Mouse (Mus musculus) embryo, embryonic 10.5 days (tissue): ENCODE results near the gene Foxd1.

Experiments used
- DNase-seq: peaks from one replicate; pipeline ENCODE4 v3.0.0-alpha.2; 2015; ENCODE audit warnings: low spot score

Foxd1 gene

GRCm38 (mm10) chr13:98389092-98389491 is 35.0 kb downstream of the Foxd1 start:
- DNase-seq = no peak

DNA sequence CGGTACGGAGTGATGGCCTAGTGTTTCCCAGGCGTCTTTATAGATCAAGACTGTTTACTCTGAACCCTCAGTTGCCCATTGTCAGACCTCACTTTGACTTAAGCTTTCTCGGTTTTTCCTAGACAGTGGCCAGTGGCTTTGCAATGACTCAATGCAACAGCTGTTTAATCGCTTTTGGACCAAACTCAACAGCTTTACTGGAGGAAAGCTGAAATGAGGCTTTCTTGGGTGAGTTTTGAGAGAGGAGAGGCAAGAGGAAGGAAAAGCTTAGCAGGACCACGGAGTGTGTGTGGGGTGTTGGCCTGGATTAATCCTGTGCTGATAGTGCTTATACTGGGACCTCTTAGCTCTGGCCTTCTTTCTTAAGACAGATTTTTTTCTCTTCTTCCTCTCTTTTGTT is 36.3 kb downstream of the Foxd1 start:
- peak; percentile 54 for DNase-seq

DNA sequence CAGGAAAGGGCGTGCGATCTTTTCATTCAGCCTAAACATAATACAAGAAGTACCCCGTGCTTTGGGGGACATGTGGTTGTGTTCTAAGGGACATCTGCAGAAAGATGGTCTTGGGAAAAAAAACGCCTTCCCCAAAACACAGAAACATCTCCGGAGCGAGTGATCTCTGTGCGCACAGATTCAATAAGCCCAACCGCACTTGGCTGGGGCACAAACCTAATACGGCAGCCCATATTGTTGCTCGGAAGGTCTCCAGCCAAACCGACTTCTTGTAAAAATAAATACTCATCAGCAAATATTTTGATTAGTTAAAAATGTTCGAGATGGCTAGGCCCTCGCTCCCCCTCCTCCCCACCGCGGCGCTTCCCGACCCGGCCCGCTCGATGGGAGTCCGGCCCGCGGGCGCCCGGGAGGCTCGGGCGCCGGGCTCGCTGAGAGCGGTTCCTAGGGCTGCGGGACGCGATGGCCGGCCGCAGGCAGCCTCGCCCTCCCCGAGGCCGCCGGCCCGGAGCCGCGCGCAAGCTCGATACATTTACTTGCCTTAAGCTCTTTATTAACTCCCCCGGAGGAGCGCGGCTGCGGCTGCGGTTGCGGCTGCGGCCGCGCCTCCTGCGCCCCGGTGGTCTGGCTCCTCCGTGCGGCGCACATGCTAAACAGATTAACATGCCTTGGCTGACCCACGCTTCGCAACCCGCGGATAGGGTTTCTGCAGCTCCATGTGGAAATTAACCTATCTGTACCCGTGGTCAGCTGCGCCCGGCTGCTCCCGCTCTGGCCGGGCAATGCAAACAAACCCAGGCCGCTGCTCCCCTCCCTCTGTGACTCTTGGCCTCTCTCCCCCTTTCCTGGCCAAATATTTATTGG is 37.0 kb downstream of the Foxd1 start:
- peak; percentile 83 for DNase-seq

DNA sequence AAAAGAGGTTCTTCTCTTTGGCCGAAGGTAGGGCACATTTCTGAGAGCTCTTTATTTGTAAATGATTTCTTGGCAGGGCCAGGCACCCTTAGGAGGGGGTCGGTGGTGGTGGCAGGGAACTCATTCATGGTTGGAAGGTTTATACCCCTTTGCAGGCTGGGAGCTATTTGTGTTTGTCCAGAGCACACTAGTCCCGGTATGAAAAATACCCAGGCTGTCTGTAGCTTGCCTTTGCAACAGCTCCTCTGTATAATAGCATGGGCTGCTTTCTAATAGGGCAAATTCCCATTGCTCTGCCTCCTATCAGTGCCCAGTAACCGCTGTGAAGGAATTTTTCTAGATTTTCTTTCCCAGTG is 37.6 kb downstream of the Foxd1 start:
- DNase-seq = peak; percentile 57

GRCm38 (mm10) chr13:98392031-98392430 is 38.0 kb downstream of the Foxd1 start:
- DNase-seq = no peak

DNA sequence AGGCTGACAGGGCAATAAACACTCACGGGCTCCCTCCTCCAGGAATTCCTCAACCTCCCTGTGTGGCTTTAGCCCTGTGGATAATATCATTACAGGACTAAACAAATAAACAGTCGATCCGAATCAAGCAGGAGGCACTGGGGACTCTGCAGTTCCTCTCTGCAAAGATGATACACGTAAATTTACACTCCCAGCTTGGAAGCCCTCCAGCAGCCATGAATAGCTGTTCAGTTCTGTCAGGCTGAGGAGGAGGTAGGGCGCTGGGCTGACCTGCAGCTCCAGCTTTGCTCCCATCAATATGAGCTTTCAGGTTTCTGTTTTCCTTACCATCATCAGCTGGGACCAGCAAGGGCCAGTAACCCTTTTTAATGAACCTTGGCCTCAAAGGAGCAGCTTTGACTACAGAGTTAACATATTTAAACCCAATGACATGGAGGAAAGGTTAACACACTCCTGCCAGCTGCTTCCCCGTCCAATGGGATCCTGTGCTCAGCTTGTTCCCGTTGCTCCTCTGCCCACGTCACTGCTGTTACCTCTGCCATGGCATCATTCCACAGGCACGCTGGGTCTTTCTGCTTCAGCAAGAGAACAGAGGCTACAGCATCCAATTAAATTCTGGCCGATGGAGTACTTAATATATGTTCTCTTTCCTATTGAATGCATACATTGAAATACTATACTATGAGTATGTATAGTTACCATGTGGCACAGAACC is 39.5 kb downstream of the Foxd1 start:
- DNase-seq = peak; percentile 44
